7 mouse cellular contexts compared by ENCODE assay signal in genomic region chr13:23464841-23465366, GRCm38 (mm10). TPM values are rescaled to one million over a fixed set of nuclear protein-coding genes. Genes with fewer than 3 reads are reported as not detected.
A peak's percentile ranks its signal among the peaks of the same experiment; 100 is the strongest.
DNase-seq lines count a peak whose midpoint lies in the region; ATAC-seq and TF ChIP-seq lines count a peak whose summit lies in the region.

No protein-coding gene starts in this region.

- H3K9ac ChIP-seq in limb, embryonic 13.5 days = peak overlapping the region; percentile 68

- no peaks in the 10 kb centered on the region for H3K36me3 ChIP-seq in thymus, adult 2 months (ENCODE audit: control insufficient read depth, insufficient read depth, low read length)
- H3K36me3 ChIP-seq in forebrain, embryonic 10.5 days (replicated peaks) = no peaks in the 10 kb centered on the region
- no peaks in the 10 kb centered on the region for H3K36me3 ChIP-seq in limb, embryonic 13.5 days

- DNase-seq in thymus, adult 2 months = peak; percentile 23
- no peak for DNase-seq in thymus, postnatal 10 days (ENCODE audit: low spot score in 2 of 2)
- DNase-seq in forebrain, embryonic 10.5 days (ENCODE audit: extremely low spot score, low spot score) = peak; percentile 23
- peak; percentile 38 for DNase-seq in retina, embryonic 14.5 days (ENCODE audit: low spot score)
- DNase-seq in ovary, postnatal 36 days (ENCODE audit: low spot score) = no peak

- no peak for TF ChIP-seq CTCF in thymus, adult 2 months (IDR thresholded peaks at IDR 0.05; ENCODE audit: borderline replicate concordance, control insufficient read depth, extremely low read depth, insufficient read depth, low read length, poor library complexity)

- H3K27me3 ChIP-seq in thymus, adult 2 months (ENCODE audit: control insufficient read depth, insufficient read depth, low read length) = no peaks in the 10 kb centered on the region
- H3K27me3 ChIP-seq in forebrain, embryonic 10.5 days (ENCODE audit: poor library complexity, severe bottlenecking) = peaks cover 20% of the 10 kb centered on the region
- H3K27me3 ChIP-seq in limb, embryonic 13.5 days = no peaks in the 10 kb centered on the region; the same call in 1 of the 2 replicates

- H3K4me3 ChIP-seq in thymus, adult 2 months (ENCODE audit: control insufficient read depth, insufficient read depth, low read length) = peak overlapping the region; percentile 55
- peak overlapping the region; percentile 67 for H3K4me3 ChIP-seq in forebrain, embryonic 10.5 days
- H3K4me3 ChIP-seq in limb, embryonic 13.5 days = peak overlapping the region; percentile 57

- 0 out of 2 replicates have a peak, but pooled peaks have one; percentile 26 for TF ChIP-seq POLR2A in thymus, adult 2 months (IDR thresholded peaks at IDR 0.05; ENCODE audit: control insufficient read depth, extremely low read depth, insufficient read depth, low read length, poor library complexity)

- 4% methylated on average over 11 of the region's 11 CpGs for WGBS in thymus, adult 2 months
- 2% methylated on average over 11 of the region's 11 CpGs for WGBS in forebrain, embryonic 10.5 days
- WGBS in limb, embryonic 13.5 days = 1% methylated on average over 11 of the region's 11 CpGs

- no peak overlapping the region for H3K27ac ChIP-seq in thymus, adult 2 months (ENCODE audit: control insufficient read depth, insufficient read depth, low read length)
- H3K27ac ChIP-seq in forebrain, embryonic 10.5 days = peak overlapping the region; percentile 53; the same call in 1 of the 2 replicates
- no peak overlapping the region for H3K27ac ChIP-seq in limb, embryonic 13.5 days

- H3K4me1 ChIP-seq in thymus, adult 2 months (replicated peaks; ENCODE audit: control insufficient read depth, insufficient read depth, low read length) = peaks cover 15% of the 10 kb centered on the region
- peaks cover 33% of the 10 kb centered on the region for H3K4me1 ChIP-seq in forebrain, embryonic 10.5 days
- peaks cover 32% of the 10 kb centered on the region for H3K4me1 ChIP-seq in limb, embryonic 13.5 days

- H3K9me3 ChIP-seq in forebrain, embryonic 10.5 days = no peaks in the 10 kb centered on the region
- H3K9me3 ChIP-seq in limb, embryonic 13.5 days = no peaks in the 10 kb centered on the region

- ATAC-seq in limb, embryonic 13.5 days (ENCODE audit: low FRiP score, low read depth) = no peak
- no peak for ATAC-seq in monocyte, adult 5-6 weeks (replicated peaks; ENCODE audit: insufficient number of reproducible peaks, low FRiP score, low TSS enrichment, poor library complexity, severe bottlenecking)

- peak overlapping the region; percentile 83 for H3K4me2 ChIP-seq in limb, embryonic 13.5 days (replicated peaks)

RNA-seq across cellular contexts. Expression of gene Btn1a1, which starts 0.8 kb away (rescaled TPM):
- 0.05 and 0.15 TPM in 2 replicates for polyA plus RNA-seq in thymus, adult 2 months (2012; rRNA removed)
- polyA plus RNA-seq in forebrain, embryonic 10.5 days (2016; fragmentation: Nextera tagmentation; extraction: Ambion mirVana) = 0.09 TPM in 1 of 2 replicates, not detected in the other
- 0.19 and 0.45 TPM in 2 replicates for polyA plus RNA-seq in limb, embryonic 13.5 days (2015; fragmentation: Nextera tagmentation; extraction: Ambion mirVana)
- not detected in 3 replicates for total RNA-seq in monocyte, adult 5-6 weeks (2017)

RNA-seq across cellular contexts. Expression of gene Btn2a2, which starts 23.8 kb away (rescaled TPM):
- 0.23 and 0.27 TPM in 2 replicates for polyA plus RNA-seq in thymus, adult 2 months (2012; rRNA removed)
- polyA plus RNA-seq in forebrain, embryonic 10.5 days (2016; fragmentation: Nextera tagmentation; extraction: Ambion mirVana) = 0.52 and 0.54 TPM in 2 replicates
- polyA plus RNA-seq in limb, embryonic 13.5 days (2015; fragmentation: Nextera tagmentation; extraction: Ambion mirVana) = 1.4 and 1.5 TPM in 2 replicates
- not detected in 3 replicates for total RNA-seq in monocyte, adult 5-6 weeks (2017)

RNA-seq across cellular contexts. Expression of gene Abt1, which starts 41.2 kb away (rescaled TPM):
- 4.2 and 4.5 TPM in 2 replicates for polyA plus RNA-seq in thymus, adult 2 months (2012; rRNA removed)
- polyA plus RNA-seq in forebrain, embryonic 10.5 days (2016; fragmentation: Nextera tagmentation; extraction: Ambion mirVana) = 15.3 and 15.5 TPM in 2 replicates
- 13.4 and 14.8 TPM in 2 replicates for polyA plus RNA-seq in limb, embryonic 13.5 days (2015; fragmentation: Nextera tagmentation; extraction: Ambion mirVana)
- total RNA-seq in monocyte, adult 5-6 weeks (2017) = 12.1 to 15.9 TPM (median 13.2 TPM) in 3 replicates

Comparison
In these comparisons a context has a peak if more than half of its experiments do, and no peak if none do; other contexts are left out.
1. DNase-seq: peak in thymus, adult 2 months (single experiment), forebrain, embryonic 10.5 days (single experiment) and retina, embryonic 14.5 days (single experiment); none in thymus, postnatal 10 days (0 of 2) and ovary, postnatal 36 days (single experiment).
2. Peak in every context shown above with its lines, with median percentiles within 50 percentile points of each other: H3K4me3 ChIP-seq.